Mouse (Mus musculus): ENCODE measurements around the gene Heatr4. TPM values are rescaled to one million over a fixed set of nuclear protein-coding genes. Genes with fewer than 3 reads are reported as not detected.

Heatr4 gene
- total and polyA plus RNA-seq, 3 experiments: 0.03 TPM; not detected in 2

GRCm38 (mm10) chr12:83927747-83928146 lies 56.9 kb downstream of the Heatr4 start:
- TF ChIP-seq SIN3A (IDR thresholded peaks at IDR 0.05; ENCODE audit: low read length) (peak; percentile 22; the same call in 1 of the 2 replicates), MYB (IDR thresholded peaks at IDR 0.05; ENCODE audit: low read depth, low read length) (no peak), MAFK (IDR thresholded peaks at IDR 0.05; ENCODE audit: borderline replicate concordance, low read depth, low read length) (no peak), POLR2A (IDR thresholded peaks at IDR 0.05; ENCODE audit: control insufficient read depth in 1 of 2, insufficient read depth in 1 of 2, low read depth in 1 of 2, low read length in 2 of 2, poor library complexity in 1 of 2) (no peak), ZMIZ1 (IDR thresholded peaks at IDR 0.05; ENCODE audit: low read depth, low read length) (no peak), GATA1 (IDR thresholded peaks at IDR 0.05; ENCODE audit: low read depth, low read length) (no peak; the same call in 1 of the 2 replicates), RCOR1 (IDR thresholded peaks at IDR 0.05; ENCODE audit: low read depth, low read length) (peak; percentile 63), EP300 (IDR thresholded peaks at IDR 0.05; ENCODE audit: low read depth in 1 of 2, low read length in 2 of 2) (peak; percentile 42 to 45), ETS1 (IDR thresholded peaks at IDR 0.05; ENCODE audit: low read depth, low read length) (peak; percentile 71), CHD2 (IDR thresholded peaks at IDR 0.05; ENCODE audit: low read length) (no peak)
- Histone ChIP-seq H3K4me3 (ENCODE audit: control insufficient read depth in 1 of 2, insufficient read depth in 1 of 2, low read depth in 2 of 2, low read length in 2 of 2) (no peak overlapping the region), H3K9me3 (replicated peaks; ENCODE audit: insufficient read depth, low read length) (no peaks in the 10 kb centered on the region), H3K79me2 (ENCODE audit: control insufficient read depth, insufficient read depth, low read length, poor library complexity) (no peaks in the 10 kb centered on the region), H3K4me1 (ENCODE audit: control insufficient read depth in 1 of 2, insufficient read depth in 2 of 2, low read length in 2 of 2) (peaks cover 14 to 23% of the 10 kb centered on the region in 2 experiments), H3K27me3 (ENCODE audit: control insufficient read depth in 1 of 2, insufficient read depth in 2 of 2, low read length in 2 of 2) (no peaks in the 10 kb centered on the region), H3K27ac (ENCODE audit: control insufficient read depth, low read depth, low read length) (no peak overlapping the region; the same call in 1 of the 2 replicates), H3K36me3 (ENCODE audit: control insufficient read depth in 1 of 2, insufficient read depth in 2 of 2, low read length in 2 of 2) (peaks cover 0 to 28% of the 10 kb centered on the region in 2 experiments; a peak in 2 of 4 replicates), H3K9ac (ENCODE audit: control insufficient read depth, low read depth, low read length, poor library complexity, severe bottlenecking) (no peak overlapping the region)
- peak; percentile 87 for DNase-seq (ENCODE audit: low read depth, low spot score)

- DNase-seq (ENCODE audit: low read depth, low spot score): no peak
- no peak overlapping the region for H3K9ac ChIP-seq (ENCODE audit: control insufficient read depth, low read depth, low read length, poor library complexity, severe bottlenecking)
- no peak for TF ChIP-seq MEF2A (IDR thresholded peaks at IDR 0.05; ENCODE audit: extremely low read depth, insufficient replicate concordance, low read depth, low read length, poor library complexity, severe bottlenecking)
- no peak for TF ChIP-seq EP300 (IDR thresholded peaks at IDR 0.05; ENCODE audit: low read depth in 1 of 2, low read length in 2 of 2)
- TF ChIP-seq CTCF (IDR thresholded peaks at IDR 0.05 in 2 of 3, conservative IDR thresholded peaks at IDR 0.05 in 1 of 3; ENCODE audit: control insufficient read depth in 1 of 3, insufficient read depth in 1 of 3, low read depth in 2 of 3, low read length in 3 of 3, poor library complexity in 1 of 3, severe bottlenecking in 1 of 3): no peak
- no peak for TF ChIP-seq BHLHE40 (IDR thresholded peaks at IDR 0.05; ENCODE audit: borderline replicate concordance, low read depth, low read length)
- TF ChIP-seq MYB (IDR thresholded peaks at IDR 0.05; ENCODE audit: low read depth, low read length): no peak
- TF ChIP-seq GABPA (IDR thresholded peaks at IDR 0.05; ENCODE audit: low read depth, low read length): no peak
- TF ChIP-seq MAZ (IDR thresholded peaks at IDR 0.05; ENCODE audit: low read depth, low read length): no peak
- no peak for TF ChIP-seq CHD1 (IDR thresholded peaks at IDR 0.05; ENCODE audit: low read depth, low read length)
- no peak for TF ChIP-seq RCOR1 (IDR thresholded peaks at IDR 0.05; ENCODE audit: low read depth, low read length)
- peaks cover 0 to 29% of the 10 kb centered on the region in 2 experiments; a peak in 2 of 4 replicates for H3K36me3 ChIP-seq (ENCODE audit: control insufficient read depth in 1 of 2, insufficient read depth in 2 of 2, low read length in 2 of 2)
- H3K4me1 ChIP-seq (ENCODE audit: control insufficient read depth in 1 of 2, insufficient read depth in 2 of 2, low read length in 2 of 2): peaks cover 14 to 25% of the 10 kb centered on the region in 2 experiments
- no peak overlapping the region for H3K27ac ChIP-seq (ENCODE audit: control insufficient read depth, low read depth, low read length)
- no peak overlapping the region for H3K4me3 ChIP-seq (ENCODE audit: control insufficient read depth in 1 of 2, insufficient read depth in 1 of 2, low read depth in 2 of 2, low read length in 2 of 2)
- no peaks in the 10 kb centered on the region for H3K27me3 ChIP-seq (ENCODE audit: control insufficient read depth in 1 of 2, insufficient read depth in 2 of 2, low read length in 2 of 2)
- H3K79me2 ChIP-seq (ENCODE audit: control insufficient read depth, insufficient read depth, low read length, poor library complexity): peaks cover 6% of the 10 kb centered on the region
- no peaks in the 10 kb centered on the region for H3K9me3 ChIP-seq (replicated peaks; ENCODE audit: insufficient read depth, low read length)
These were observed 58.6 kb downstream of the Heatr4 start for GRCm38 (mm10) chr12:83926061-83926460.

All from MEL (cell line).